Mouse (Mus musculus): ENCODE data around the gene Olfr652.

The Olfr652 gene

GRCm38 (mm10) chr7:104560601-104561000 is at the start of gene Olfr652:
Olfr652 (plus strand) TSS chr7:104560901.
- DNase-seq, result no peak

- no peak for DNase-seq
These were observed 10.9 kb upstream of the Olfr652 start, which contains the start of gene Olfr651 for GRCm38 (mm10) chr7:104549833-104550232. Olfr651 (plus strand) TSS chr7:104550133.

- no peak for DNase-seq
These were observed 8.0 kb upstream of the Olfr652 start for GRCm38 (mm10) chr7:104552700-104553099.

GRCm38 (mm10) chr7:104577014-104577413 is 16.3 kb downstream of the Olfr652 start, which contains the start of gene Olfr653:
Olfr653 (plus strand) TSS chr7:104577314.
- DNase-seq, result no peak

GRCm38 (mm10) chr7:104580846-104581245 is 20.1 kb downstream of the Olfr652 start:
- no peak for DNase-seq

- DNase-seq, result no peak
These were observed 20.7 kb downstream of the Olfr652 start for GRCm38 (mm10) chr7:104581429-104581828.

GRCm38 (mm10) chr7:104586725-104587124 is 26.0 kb downstream of the Olfr652 start, which contains the start of gene Olfr654:
Olfr654 (plus strand) TSS chr7:104587025.
- DNase-seq, result no peak

GRCm38 (mm10) chr7:104588274-104588673 is 27.6 kb downstream of the Olfr652 start:
- DNase-seq, result no peak

- DNase-seq, result no peak
These were observed 41.0 kb downstream of the Olfr652 start, which contains the start of gene Olfr655 for GRCm38 (mm10) chr7:104601679-104602078. Olfr655 (minus strand) TSS chr7:104601779.

GRCm38 (mm10) chr7:104603173-104603572 is 42.5 kb downstream of the Olfr652 start:
- DNase-seq, result no peak

- DNase-seq, result no peak
These were observed 44.0 kb downstream of the Olfr652 start for GRCm38 (mm10) chr7:104604727-104605126.

GRCm38 (mm10) chr7:104613655-104614054 is 53.0 kb downstream of the Olfr652 start, which contains the start of gene Olfr656:
Olfr656 (plus strand) TSS chr7:104613955.
- no peak for DNase-seq

All from heart, adult 11 months (tissue).